Mouse (Mus musculus) megakaryocyte, embryonic 14.5 days (primary cell): ENCODE data around the gene Zzz3. TPM values are rescaled to one million over a fixed set of nuclear protein-coding genes. Genes with fewer than 3 reads are reported as not detected.
"Not testable (repeated sequence)": the region's sequence is repeated elsewhere in the genome, so short reads cannot be mapped to it uniquely, and the experiment has no call there.

Experiments used
- H3K27me3 ChIP-seq: replicated peaks from 2 replicates; pipeline ENCODE3; 2012; ENCODE audit warnings: inconsistent platforms
- H3K36me3 ChIP-seq: replicated peaks from 2 replicates; pipeline ENCODE3; 2012; ENCODE audit warnings: low read length, inconsistent platforms, mixed read lengths
- H3K4me1 ChIP-seq: 2 replicates; pipeline ENCODE4 v1.6.1; 2012; ENCODE audit warnings: inconsistent platforms
- H3K4me3 ChIP-seq: replicated peaks from 2 replicates; pipeline ENCODE3; 2012; ENCODE audit warnings: moderate library complexity, mild to moderate bottlenecking, inconsistent platforms
- H3K9me3 ChIP-seq: 2 replicates; pipeline ENCODE4 v1.6.1; 2012; ENCODE audit warnings: inconsistent platforms
- FLI1 ChIP-seq: IDR thresholded peaks from 2 replicates; pipeline ENCODE4 v1.6.1; 2012; ENCODE audit warnings: low read length, inconsistent platforms, mixed read lengths
- GATA1 ChIP-seq: IDR thresholded peaks from 3 replicates; pipeline ENCODE4 v1.6.1; 2012; ENCODE audit warnings: mixed read lengths, low read length, inconsistent platforms, borderline replicate concordance
- polyA plus RNA-seq: library from polyadenylated mRNA; stranded (reverse); fragments of >175 nt; gene quantifications from 2 replicates; pipeline ENCODE4 v1.2.3, GENCODE M21; 2012; ENCODE audit warnings: low replicate concordance; ENCODE audit not compliant: insufficient read depth

Zzz3 gene
- polyA plus RNA-seq, 1 experiment = 2.3 TPM

DNA sequence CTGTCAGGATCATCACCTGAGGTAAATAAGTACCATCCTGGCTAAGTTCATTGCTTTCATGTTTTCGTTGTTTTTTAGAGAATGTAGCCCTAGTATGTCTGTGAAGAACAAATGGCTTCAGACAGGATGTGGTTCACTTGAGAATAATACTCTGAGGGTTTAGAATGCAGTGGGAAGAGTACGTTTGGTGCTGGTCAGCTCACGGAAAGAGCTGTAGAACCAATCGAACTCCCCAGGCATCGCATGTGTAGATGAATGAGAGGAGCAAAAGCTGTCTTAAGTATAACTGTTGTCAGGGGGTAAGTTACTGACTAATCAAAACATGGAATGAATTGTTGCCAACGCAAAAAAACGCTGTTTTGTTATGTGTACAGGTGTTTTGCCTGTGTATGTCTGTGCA, 37.4 kb downstream of the Zzz3 start:
- H3K36me3 ChIP-seq = peaks cover 79% of the 10 kb centered on the region

DNA sequence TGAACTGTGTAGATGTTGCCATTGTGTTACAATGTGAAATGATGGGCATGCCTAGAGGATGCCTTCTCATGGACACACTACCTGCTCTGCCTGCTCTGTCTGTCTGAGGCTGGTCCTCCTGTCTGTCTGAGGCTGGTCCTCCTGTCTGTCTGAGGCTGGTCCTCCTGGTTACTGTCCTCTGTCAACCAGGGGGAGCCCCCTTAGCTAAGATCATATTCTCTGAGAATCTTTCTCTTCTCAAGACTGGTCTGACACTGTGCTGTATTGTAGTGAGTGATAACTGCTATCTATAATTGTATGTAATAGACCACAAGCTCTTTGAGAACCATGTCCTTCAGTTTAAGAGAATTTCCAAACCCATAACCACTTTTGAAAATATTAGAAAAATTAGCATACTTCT, 40.3 kb downstream of the Zzz3 start:
- no peak overlapping the region for H3K4me3 ChIP-seq
- no peaks in the 10 kb centered on the region for H3K27me3 ChIP-seq
- H3K4me1 ChIP-seq = peaks cover 32% of the 10 kb centered on the region
- H3K9me3 ChIP-seq = no peaks in the 10 kb centered on the region
- TF ChIP-seq FLI1 (no peak), GATA1 (no peak)
- peaks cover 66% of the 10 kb centered on the region for H3K36me3 ChIP-seq

More for the DNA sequence above, 37.4 kb downstream of the Zzz3 start:
- H3K27me3 ChIP-seq = no peaks in the 10 kb centered on the region
- no peaks in the 10 kb centered on the region for H3K9me3 ChIP-seq
- TF ChIP-seq GATA1 (no peak), FLI1 (no peak)
- H3K4me1 ChIP-seq = peaks cover 35% of the 10 kb centered on the region
- H3K4me3 ChIP-seq = no peak overlapping the region

GRCm38 (mm10) chr3:152438068-152438467, 42.8 kb downstream of the Zzz3 start:
- H3K36me3 ChIP-seq = peaks cover 60% of the 10 kb centered on the region

DNA sequence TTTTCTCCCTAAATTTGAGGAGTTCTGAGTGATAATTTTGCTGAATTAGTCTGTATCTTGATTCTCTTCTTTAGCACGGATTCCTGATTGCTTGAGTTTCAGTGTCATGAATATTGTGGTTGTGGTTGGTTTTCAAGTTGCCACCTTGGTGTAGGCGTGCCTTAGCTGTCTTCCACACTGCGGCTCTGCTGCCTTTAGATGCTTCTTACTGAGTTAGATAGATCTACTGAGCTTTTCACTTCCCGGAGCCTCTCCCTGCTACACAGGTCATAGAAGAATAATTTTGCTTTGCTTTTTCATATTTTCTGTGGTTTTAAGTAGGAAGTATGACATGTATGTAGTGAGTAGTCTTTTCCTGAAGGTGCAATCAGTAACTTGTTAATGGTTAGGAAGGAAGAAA, 47.5 kb downstream of the Zzz3 start:
- H3K4me1 ChIP-seq = peaks cover 32% of the 10 kb centered on the region
- no peaks in the 10 kb centered on the region for H3K27me3 ChIP-seq
- H3K9me3 ChIP-seq = no peaks in the 10 kb centered on the region
- peaks cover 55% of the 10 kb centered on the region for H3K36me3 ChIP-seq
- H3K4me3 ChIP-seq = no peak overlapping the region
- TF ChIP-seq FLI1 (no peak), GATA1 (no peak)

More at GRCm38 (mm10) chr3:152438068-152438467, 42.8 kb downstream of the Zzz3 start:
- no peak overlapping the region for H3K4me3 ChIP-seq
- TF ChIP-seq FLI1 (no peak), GATA1 (no peak)
- H3K27me3 ChIP-seq = no peaks in the 10 kb centered on the region
- no peaks in the 10 kb centered on the region for H3K9me3 ChIP-seq
- peaks cover 46% of the 10 kb centered on the region for H3K4me1 ChIP-seq

DNA sequence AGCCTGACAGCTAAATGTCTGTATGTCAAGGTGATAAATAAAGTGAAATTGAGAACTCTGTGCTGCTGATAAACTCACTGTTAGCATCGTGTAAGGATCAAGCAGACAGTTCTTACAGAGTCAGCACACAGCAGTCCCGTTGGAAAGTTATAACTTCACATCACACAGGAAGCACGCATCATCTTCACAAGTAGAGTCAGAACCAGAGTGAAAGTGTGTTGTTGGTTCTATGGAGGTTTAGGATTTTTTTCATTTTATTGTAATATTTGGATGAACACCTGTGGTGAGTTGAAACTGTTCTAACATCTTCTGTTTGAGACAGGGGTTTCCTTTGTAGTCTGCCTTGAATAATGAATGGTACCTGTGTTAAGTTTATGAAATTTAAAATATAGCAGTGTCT, 48.8 kb downstream of the Zzz3 start:
- H3K36me3 ChIP-seq = peaks cover 55% of the 10 kb centered on the region

GRCm38 (mm10) chr3:152446966-152447365, 51.7 kb downstream of the Zzz3 start:
- Histone ChIP-seq H3K4me3 (no peak overlapping the region), H3K27me3 (no peaks in the 10 kb centered on the region), H3K4me1 (peaks cover 29% of the 10 kb centered on the region), H3K36me3 (peaks cover 73% of the 10 kb centered on the region), H3K9me3 (no peaks in the 10 kb centered on the region)
- TF ChIP-seq GATA1 (no peak), FLI1 (no peak)

More for the DNA sequence above, 48.8 kb downstream of the Zzz3 start:
- Histone ChIP-seq H3K9me3 (no peaks in the 10 kb centered on the region), H3K4me1 (peaks cover 34% of the 10 kb centered on the region), H3K27me3 (no peaks in the 10 kb centered on the region), H3K4me3 (no peak overlapping the region)
- TF ChIP-seq GATA1 (no peak), FLI1 (no peak)

- Histone ChIP-seq H3K9me3 (no peaks in the 10 kb centered on the region), H3K36me3 (peaks cover 95% of the 10 kb centered on the region), H3K4me1 (peaks cover 29% of the 10 kb centered on the region), H3K4me3 (no peak overlapping the region), H3K27me3 (no peaks in the 10 kb centered on the region)
- TF ChIP-seq FLI1 (no peak), GATA1 (no peak)
These were observed 57.9 kb downstream of the Zzz3 start for GRCm38 (mm10) chr3:152453163-152453562.

DNA sequence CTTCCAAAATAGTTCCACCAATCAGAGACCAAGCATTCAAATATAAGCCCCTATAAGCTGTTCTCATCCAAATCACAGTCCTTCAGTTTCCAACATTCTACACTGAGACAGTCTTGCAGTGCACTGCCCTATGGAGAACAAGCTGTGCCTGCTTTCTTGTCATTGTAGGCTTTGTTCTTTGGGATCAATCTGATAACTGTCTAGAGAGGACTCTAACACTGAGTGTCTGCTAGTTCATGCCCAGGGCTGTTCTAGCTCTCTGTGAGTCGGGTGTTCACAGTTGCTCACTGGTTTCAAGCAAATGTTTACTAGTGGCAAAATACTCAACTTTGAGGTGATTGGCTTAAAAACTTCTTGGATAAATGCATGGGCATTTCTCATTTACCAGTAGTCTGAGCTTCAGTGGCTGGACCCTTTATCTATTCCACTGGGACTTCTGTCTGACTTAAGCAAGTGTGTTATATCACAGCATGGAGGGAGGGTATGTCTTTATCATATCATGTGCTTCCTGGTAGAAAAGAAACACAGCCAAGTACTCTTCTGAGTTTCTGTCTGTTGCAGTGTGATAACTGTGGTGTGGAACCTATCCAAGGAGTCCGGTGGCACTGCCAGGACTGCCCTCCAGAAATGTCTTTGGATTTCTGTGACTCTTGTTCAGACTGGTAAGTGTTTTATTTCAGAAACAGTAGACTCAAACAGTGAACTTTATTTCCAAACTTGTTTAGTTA, 62.2 kb downstream of the Zzz3 start:
- Histone ChIP-seq H3K36me3 (peaks cover 82% of the 10 kb centered on the region), H3K27me3 (no peaks in the 10 kb centered on the region)

GRCm38 (mm10) chr3:152458875-152459274, 63.6 kb downstream of the Zzz3 start:
- Histone ChIP-seq H3K4me1 (peaks cover 21% of the 10 kb centered on the region), H3K36me3 (peaks cover 86% of the 10 kb centered on the region)
- H3K9me3 ChIP-seq, H3K27me3 ChIP-seq, H3K4me3 ChIP-seq: not testable (repeated sequence)

More for the DNA sequence above, 62.2 kb downstream of the Zzz3 start:
- no peak for TF ChIP-seq GATA1
- no peak for TF ChIP-seq FLI1
- no peaks in the 10 kb centered on the region for H3K9me3 ChIP-seq
- H3K4me3 ChIP-seq = no peak overlapping the region
- H3K4me1 ChIP-seq = peaks cover 21% of the 10 kb centered on the region

GRCm38 (mm10) chr3:152460802-152461201, 65.5 kb downstream of the Zzz3 start:
- Histone ChIP-seq H3K9me3 (no peaks in the 10 kb centered on the region), H3K36me3 (peaks cover 67% of the 10 kb centered on the region), H3K4me1 (peaks cover 19% of the 10 kb centered on the region), H3K4me3 (no peak overlapping the region), H3K27me3 (no peaks in the 10 kb centered on the region)
- TF ChIP-seq FLI1 (no peak), GATA1 (no peak)

- Histone ChIP-seq H3K4me1 (peaks cover 16% of the 10 kb centered on the region), H3K36me3 (peaks cover 54% of the 10 kb centered on the region), H3K9me3 (no peaks in the 10 kb centered on the region), H3K27me3 (no peaks in the 10 kb centered on the region), H3K4me3 (no peak overlapping the region)
- no peak for TF ChIP-seq GATA1
- TF ChIP-seq FLI1 = no peak
These were observed 66.8 kb downstream of the Zzz3 start for GRCm38 (mm10) chr3:152462038-152462547.
